Mouse (Mus musculus): Measurements from ENCODE around the gene Gm47996.
"Not testable (repeated sequence)": the region's sequence is repeated elsewhere in the genome, so short reads cannot be mapped to it uniquely, and the experiment has no call there.

- not testable (repeated sequence) for TF ChIP-seq CTCF (IDR thresholded peaks at IDR 0.05; ENCODE audit: borderline replicate concordance, extremely low read depth, insufficient read depth, insufficient read length); POLR2A (IDR thresholded peaks at IDR 0.05; ENCODE audit: borderline replicate concordance, extremely low read depth, insufficient read depth, insufficient read length, poor library complexity, severe bottlenecking)
These were observed 27.7 kb upstream of the Gm47996 start, which contains the start of gene Gm47985 for GRCm38 (mm10) chr1:151182266-151182665.
